ENCODE assay signal across 16 mouse cellular contexts in the genomic region with DNA sequence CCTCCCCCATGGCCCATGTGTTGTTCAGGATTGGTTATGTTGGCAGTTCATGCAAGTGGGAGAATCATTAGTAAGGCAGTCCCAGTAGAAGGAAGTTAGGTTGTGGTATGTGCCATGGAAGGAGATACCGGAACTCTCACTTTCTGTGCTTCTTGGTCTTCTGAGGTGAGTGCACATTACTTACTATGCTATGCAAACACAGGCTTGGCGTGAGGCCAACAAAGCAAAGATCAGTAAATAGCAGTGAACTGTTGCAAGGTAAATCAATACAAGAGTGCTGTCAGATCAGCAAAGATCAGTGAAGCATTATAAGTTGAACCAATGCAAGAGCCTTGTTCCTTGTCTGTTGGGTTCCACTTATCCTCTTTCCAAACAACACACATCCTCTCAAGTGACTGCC. TPM values are rescaled to one million over a fixed set of nuclear protein-coding genes. Genes with fewer than 3 reads are reported as not detected.
A peak's percentile ranks its signal among the peaks of the same experiment; 100 is the strongest.
DNase-seq lines count a peak whose midpoint lies in the region; ATAC-seq lines count a peak whose summit lies in the region.
"Had no signal": no experiment of that assay in that cellular context is flagged by ENCODE, and none has a peak within 500 bp of the region (broad histone marks: within the 10 kb centered on the region; RNA-seq: fewer than 3 reads in every experiment).

No protein-coding gene starts in this region.

- H3K9ac ChIP-seq in midbrain, embryonic 14.5 days (replicated peaks; ENCODE audit: low read length): no peak overlapping the region
- no peak overlapping the region for H3K9ac ChIP-seq in midbrain, embryonic 15.5 days
- no peak overlapping the region for H3K9ac ChIP-seq in stomach, embryonic 16.5 days (ENCODE audit: low read length)
- H3K9ac ChIP-seq in midbrain, embryonic 13.5 days (replicated peaks): no peak overlapping the region
- H3K9ac ChIP-seq: limb, embryonic 12.5 days had no signal

- peak; percentile 31 for DNase-seq in midbrain, embryonic 14.5 days
- peak; percentile 43 for DNase-seq in kidney, adult 18-20 months
- DNase-seq in kidney, postnatal 25 days: peak; percentile 62 to 75
- DNase-seq in layer of hippocampus, postnatal 14 days (ENCODE audit: low spot score in 2 of 2): no peak
- DNase-seq in layer of hippocampus, adult 8-10 months (ENCODE audit: low spot score in 2 of 2): no peak
- DNase-seq: cerebellum, adult 11 months; gastrocnemius, postnatal 25 days; heart, postnatal 4 days; lung, postnatal 14 days; right cerebral cortex, postnatal 4 days had no signal

- no peaks in the 10 kb centered on the region for H3K9me3 ChIP-seq in midbrain, embryonic 14.5 days (ENCODE audit: control insufficient read depth, low read length)
- no peaks in the 10 kb centered on the region for H3K9me3 ChIP-seq in midbrain, embryonic 15.5 days
- H3K9me3 ChIP-seq in stomach, embryonic 16.5 days (replicated peaks; ENCODE audit: control insufficient read depth, low read length): no peaks in the 10 kb centered on the region
- no peaks in the 10 kb centered on the region for H3K9me3 ChIP-seq in midbrain, embryonic 13.5 days
- H3K9me3 ChIP-seq: heart, embryonic 10.5 days; limb, embryonic 12.5 days had no signal

- no peak overlapping the region for H3K4me3 ChIP-seq in midbrain, embryonic 14.5 days (replicated peaks; ENCODE audit: low read depth, low read length)
- no peak overlapping the region for H3K4me3 ChIP-seq in midbrain, embryonic 15.5 days
- H3K4me3 ChIP-seq in stomach, embryonic 16.5 days (replicated peaks; ENCODE audit: low read length): no peak overlapping the region
- H3K4me3 ChIP-seq in midbrain, embryonic 13.5 days (replicated peaks): no peak overlapping the region
- H3K4me3 ChIP-seq: heart, embryonic 10.5 days; limb, embryonic 12.5 days had no signal

- ATAC-seq in midbrain, embryonic 14.5 days (ENCODE audit: low FRiP score, low TSS enrichment): no peak
- ATAC-seq in midbrain, embryonic 15.5 days (replicated peaks): no peak
- ATAC-seq in stomach, embryonic 16.5 days (ENCODE audit: insufficient read depth, low FRiP score): peak; percentile 75; the same call in 1 of the 2 replicates
- no peak for ATAC-seq in midbrain, embryonic 13.5 days

- WGBS in midbrain, embryonic 14.5 days: 87% methylated on average over 2 of the region's 2 CpGs
- 83% methylated on average over 2 of the region's 2 CpGs for WGBS in midbrain, embryonic 15.5 days
- WGBS in stomach, embryonic 16.5 days: 65% methylated on average over 2 of the region's 2 CpGs
- WGBS in midbrain, embryonic 13.5 days: 83% methylated on average over 2 of the region's 2 CpGs

- H3K27me3 ChIP-seq in midbrain, embryonic 14.5 days (ENCODE audit: control insufficient read depth, insufficient read depth, low read length): no peaks in the 10 kb centered on the region
- no peaks in the 10 kb centered on the region for H3K27me3 ChIP-seq in midbrain, embryonic 15.5 days (replicated peaks)
- H3K27me3 ChIP-seq in stomach, embryonic 16.5 days (ENCODE audit: control insufficient read depth, insufficient read depth, low read length): no peaks in the 10 kb centered on the region
- H3K27me3 ChIP-seq in midbrain, embryonic 13.5 days: no peaks in the 10 kb centered on the region
- H3K27me3 ChIP-seq: limb, embryonic 12.5 days had no signal

- H3K4me1 ChIP-seq in midbrain, embryonic 14.5 days (ENCODE audit: control insufficient read depth, insufficient read depth, low read length): no peaks in the 10 kb centered on the region
- no peaks in the 10 kb centered on the region for H3K4me1 ChIP-seq in midbrain, embryonic 15.5 days
- H3K4me1 ChIP-seq in stomach, embryonic 16.5 days (ENCODE audit: control insufficient read depth, insufficient read depth, low read length): 0 out of 2 replicates have a peak, but pooled peaks cover 2% of the 10 kb centered on the region
- no peaks in the 10 kb centered on the region for H3K4me1 ChIP-seq in midbrain, embryonic 13.5 days (replicated peaks)
- H3K4me1 ChIP-seq: heart, embryonic 10.5 days; limb, embryonic 12.5 days had no signal

- H3K4me2 ChIP-seq in midbrain, embryonic 14.5 days (ENCODE audit: low read length): no peak overlapping the region
- H3K4me2 ChIP-seq in midbrain, embryonic 15.5 days: no peak overlapping the region
- no peak overlapping the region for H3K4me2 ChIP-seq in stomach, embryonic 16.5 days (ENCODE audit: low read depth, low read length)
- H3K4me2 ChIP-seq in midbrain, embryonic 13.5 days (replicated peaks): no peak overlapping the region
- H3K4me2 ChIP-seq: limb, embryonic 12.5 days had no signal

- no peaks in the 10 kb centered on the region for H3K36me3 ChIP-seq in midbrain, embryonic 14.5 days (ENCODE audit: control insufficient read depth, insufficient read depth, low read length)
- H3K36me3 ChIP-seq in midbrain, embryonic 15.5 days (replicated peaks): no peaks in the 10 kb centered on the region
- H3K36me3 ChIP-seq in stomach, embryonic 16.5 days (ENCODE audit: control insufficient read depth, insufficient read depth, low read length): no peaks in the 10 kb centered on the region
- no peaks in the 10 kb centered on the region for H3K36me3 ChIP-seq in midbrain, embryonic 13.5 days
- H3K36me3 ChIP-seq: heart, embryonic 10.5 days; limb, embryonic 12.5 days had no signal

- H3K27ac ChIP-seq in midbrain, embryonic 14.5 days (replicated peaks; ENCODE audit: low read depth, low read length): no peak overlapping the region
- H3K27ac ChIP-seq in midbrain, embryonic 15.5 days: no peak overlapping the region
- H3K27ac ChIP-seq in stomach, embryonic 16.5 days (ENCODE audit: low read length): no peak overlapping the region
- H3K27ac ChIP-seq in midbrain, embryonic 13.5 days: no peak overlapping the region
- H3K27ac ChIP-seq: heart, embryonic 10.5 days; limb, embryonic 12.5 days had no signal

RNA-seq across cellular contexts. Expression of gene Fam13a, which starts 28.9 kb away (rescaled TPM):
- polyA plus RNA-seq in midbrain, embryonic 14.5 days (2014; fragmentation: Nextera tagmentation; extraction: Ambion mirVana): 7.9 and 10.5 TPM in 2 replicates
- polyA plus RNA-seq in midbrain, embryonic 15.5 days (2015; fragmentation: Nextera tagmentation; extraction: Ambion mirVana): 10.9 and 12.5 TPM in 2 replicates
- polyA plus RNA-seq in stomach, embryonic 16.5 days (2015; fragmentation: Nextera tagmentation; extraction: Ambion mirVana): 13.8 and 14.9 TPM in 2 replicates
- total RNA-seq in layer of hippocampus, postnatal 14 days (2021): 10 to 100 TPM; 17.3 to 17.7 TPM
- 8.2 and 8.6 TPM in 2 replicates for polyA plus RNA-seq in midbrain, embryonic 13.5 days (2015; fragmentation: Nextera tagmentation; extraction: Ambion mirVana)
- 10 to 100 TPM; 18.9 to 20.1 (median 19.5) TPM for total RNA-seq in layer of hippocampus, adult 8-10 months (2022)
- total RNA-seq: MEL had no signal

Comparison
In these comparisons a context has a peak if more than half of its experiments do, and no peak if none do; other contexts are left out.
1. DNase-seq: peak in midbrain, embryonic 14.5 days (single experiment), kidney, adult 18-20 months (single experiment) and kidney, postnatal 25 days (2 of 2); none in layer of hippocampus, postnatal 14 days (0 of 2) and layer of hippocampus, adult 8-10 months (0 of 2).